Mouse (Mus musculus) forebrain, postnatal 0 days (tissue): Measurements from ENCODE around the gene Lrrc27. TPM values are rescaled to one million over a fixed set of nuclear protein-coding genes. Genes with fewer than 3 reads are reported as not detected.

Experiments
- ATAC-seq: fragments of 200-750 bp; cut with Nextera tagmentation; 2 replicates; pipeline ENCODE4 v1.8.0; 2017; ENCODE audit warnings: mild to moderate bottlenecking, moderate library complexity
- DNase-seq: peaks from one replicate; pipeline ENCODE4 v3.0.0-alpha.2; 2015
- H3K27ac ChIP-seq: fragments of 300-500 bp; sonication (generic); 2 replicates; pipeline ENCODE4 v1.5.1; 2014; ENCODE audit warnings: low read depth, mild to moderate bottlenecking, antibody characterized with exemption, low read length, moderate library complexity, mixed read lengths
- H3K27me3 ChIP-seq: fragments of 300-500 bp; sonication (generic); 2 replicates; pipeline ENCODE4 v1.6.1; 2014; ENCODE audit warnings: mild to moderate bottlenecking, low read length, mixed read lengths; ENCODE audit not compliant: insufficient read depth
- H3K36me3 ChIP-seq: fragments of 300-500 bp; sonication (generic); 2 replicates; pipeline ENCODE4 v1.6.1; 2014; ENCODE audit warnings: mild to moderate bottlenecking, moderate library complexity; ENCODE audit not compliant: insufficient read depth
- H3K4me1 ChIP-seq: fragments of 300-500 bp; sonication (generic); 2 replicates; pipeline ENCODE4 v1.6.1; 2014; ENCODE audit warnings: antibody characterized with exemption; ENCODE audit not compliant: insufficient read depth
- H3K4me2 ChIP-seq: fragments of 300-500 bp; sonication (generic); 2 replicates; pipeline ENCODE4 v1.6.1; 2014; ENCODE audit warnings: low read depth, mild to moderate bottlenecking, moderate library complexity
- H3K4me3 ChIP-seq: fragments of 300-500 bp; sonication (generic); 2 replicates; pipeline ENCODE4 v1.5.1; 2014; ENCODE audit warnings: low read depth, low read length, mixed read lengths
- H3K9ac ChIP-seq: fragments of 300-500 bp; sonication (generic); 2 replicates; pipeline ENCODE4 v1.6.1; 2014; ENCODE audit warnings: mild to moderate bottlenecking
- H3K9me3 ChIP-seq: fragments of 300-500 bp; sonication (generic); 2 replicates; pipeline ENCODE4 v1.6.1; 2016; ENCODE audit warnings: low read length
- CTCF ChIP-seq: sonication (generic); IDR thresholded peaks from 2 replicates; pipeline ENCODE4 v1.5.1; 2016; ENCODE audit warnings: antibody characterized with exemption, control low read depth, low read depth
- WGBS: fragments of 180-500 bp; shearing (Covaris S2); extraction: QIAGEN DNeasy Blood & Tissue Kit; methylation state at CpG from one replicate; pipeline ENCODE4 v1.1.7; 2014; 5-methylcytosine and 5-hydroxymethylcytosine counted together
- polyA plus RNA-seq: library from polyadenylated mRNA; unstranded; fragments of >200 nt; fragmentation: Nextera tagmentation; extraction: Ambion mirVana; gene quantifications from 2 replicates; pipeline ENCODE4 v1.2.1, GENCODE M21; 2015
- total RNA-seq: library from RNA; depleted of rRNA; stranded (reverse); fragments of >200 nt; gene quantifications from 2 replicates; pipeline ENCODE4 v1.2.3, GENCODE M21; 2014

The Lrrc27 gene
- total and polyA plus RNA-seq, 2 experiments from 2014 or later = 5.1 to 8.1 TPM

DNA sequence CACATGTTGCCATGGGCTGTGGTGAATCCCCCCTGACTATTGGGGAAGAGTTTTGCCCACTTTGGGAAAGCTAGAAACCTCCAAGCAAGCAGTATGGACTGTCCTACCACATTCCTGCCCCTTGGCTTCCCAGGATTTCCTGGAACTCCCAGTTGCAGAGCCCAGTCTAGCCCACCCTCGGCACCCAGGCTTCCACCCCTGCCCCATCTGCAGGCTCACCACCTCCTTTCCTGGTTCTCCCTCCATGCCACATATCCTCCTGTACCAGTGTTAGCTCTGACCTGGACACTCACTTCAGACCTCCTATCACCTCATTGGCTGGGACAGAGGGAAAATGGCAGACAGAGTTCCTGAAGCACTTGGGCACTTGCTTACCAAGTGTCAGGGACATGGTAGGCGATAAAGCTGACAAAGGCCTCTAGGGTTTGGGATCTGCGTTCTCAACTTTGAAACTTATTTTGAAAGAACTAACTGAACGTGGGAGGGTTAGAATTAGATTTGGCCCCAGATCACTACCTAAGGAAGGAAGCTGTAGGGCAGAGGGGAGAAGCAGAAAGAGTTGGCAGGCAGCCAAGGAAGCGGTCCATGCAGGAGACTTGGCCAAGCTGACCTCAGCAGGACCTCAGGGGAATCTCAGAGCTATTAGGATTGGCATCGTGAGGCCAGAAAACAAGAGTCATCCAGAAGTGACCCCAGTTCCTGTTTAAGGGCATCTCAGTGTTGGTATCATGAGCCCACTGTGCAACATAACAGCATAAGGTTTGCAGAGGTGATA is 6.0 kb downstream of the Lrrc27 start:
- Histone ChIP-seq H3K36me3 (no peaks in the 10 kb centered on the region), H3K9ac (no peak overlapping the region), H3K4me1 (no peaks in the 10 kb centered on the region), H3K9me3 (no peaks in the 10 kb centered on the region), H3K4me2 (no peak overlapping the region), H3K4me3 (no peak overlapping the region), H3K27ac (no peak overlapping the region), H3K27me3 (no peaks in the 10 kb centered on the region)
- ATAC-seq (no peak), DNase-seq (no peak)
- 82% methylated on average over 6 of the region's 6 CpGs for WGBS
- no peak for TF ChIP-seq CTCF

DNA sequence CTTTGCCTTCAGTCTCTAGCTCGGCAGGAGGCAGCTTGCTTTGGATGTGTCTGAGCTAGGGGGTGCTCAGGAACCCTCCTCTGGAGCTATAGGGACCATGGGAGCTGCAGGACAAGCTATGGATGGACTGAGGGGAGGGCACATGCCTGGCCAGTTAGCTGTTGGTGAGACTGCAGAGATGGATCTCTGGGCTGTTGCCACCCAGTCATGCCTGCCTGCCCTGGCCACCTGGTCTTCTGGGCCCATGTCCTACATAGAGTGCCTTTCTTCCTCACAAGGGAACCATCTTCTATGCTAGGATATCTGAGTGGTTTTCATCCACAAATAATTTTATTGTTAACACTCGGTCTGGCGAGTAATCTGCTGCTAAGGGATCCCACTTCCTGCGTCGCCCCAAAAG is 6.7 kb downstream of the Lrrc27 start:
- Histone ChIP-seq H3K4me3 (no peak overlapping the region), H3K9me3 (no peaks in the 10 kb centered on the region), H3K9ac (no peak overlapping the region), H3K4me1 (no peaks in the 10 kb centered on the region), H3K36me3 (no peaks in the 10 kb centered on the region), H3K4me2 (no peak overlapping the region), H3K27ac (no peak overlapping the region), H3K27me3 (no peaks in the 10 kb centered on the region)
- TF ChIP-seq CTCF = no peak
- 81% methylated on average over 5 of the region's 5 CpGs for WGBS
- DNase-seq = no peak
- no peak for ATAC-seq

DNA sequence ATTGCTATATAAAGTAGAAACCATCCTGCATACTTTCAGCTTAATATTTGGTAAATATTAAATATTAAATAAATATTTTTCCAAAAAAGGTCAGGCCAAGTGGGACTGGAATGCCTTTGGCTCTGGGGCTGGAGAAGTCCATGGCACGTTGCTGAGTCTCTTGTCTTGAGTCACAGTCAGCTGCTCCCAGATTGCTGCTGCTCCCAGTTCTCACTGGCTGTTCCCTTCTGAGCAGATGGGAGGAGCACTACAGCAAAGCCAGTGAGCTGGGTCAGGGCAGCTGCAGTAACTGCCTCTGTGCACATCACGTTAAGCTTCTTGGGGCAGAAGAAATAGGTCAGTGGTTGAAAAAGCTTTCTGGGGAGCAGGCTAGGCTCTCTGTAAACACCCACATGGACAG is 7.5 kb downstream of the Lrrc27 start:
- Histone ChIP-seq H3K27me3 (no peaks in the 10 kb centered on the region), H3K27ac (no peak overlapping the region), H3K36me3 (no peaks in the 10 kb centered on the region), H3K4me2 (no peak overlapping the region), H3K9ac (no peak overlapping the region), H3K9me3 (no peaks in the 10 kb centered on the region), H3K4me3 (no peak overlapping the region), H3K4me1 (no peaks in the 10 kb centered on the region)
- 54% methylated on average over 2 of the region's 2 CpGs for WGBS
- no peak for TF ChIP-seq CTCF
- DNase-seq (no peak), ATAC-seq (no peak)

DNA sequence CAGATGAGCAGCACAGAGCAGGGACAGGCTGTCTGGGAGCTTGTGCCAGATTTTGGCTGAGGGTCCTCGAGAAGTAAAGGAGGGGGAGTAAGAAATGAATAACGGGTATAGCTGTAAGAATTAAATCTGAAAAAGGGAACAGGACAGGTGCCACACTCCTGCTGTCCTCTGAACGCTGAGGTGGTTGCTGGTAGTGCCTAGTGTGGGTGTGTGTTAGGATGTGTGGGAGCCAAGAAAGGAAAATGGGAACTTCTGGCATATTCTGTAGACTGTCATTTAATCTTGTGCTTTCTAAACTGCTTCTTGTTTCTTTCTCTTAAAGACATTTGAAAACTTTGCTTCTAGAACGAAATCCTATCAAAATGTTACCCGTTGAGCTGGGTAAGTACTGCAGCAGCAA is 8.3 kb downstream of the Lrrc27 start:
- Histone ChIP-seq H3K4me1 (no peaks in the 10 kb centered on the region), H3K9ac (no peak overlapping the region), H3K4me2 (no peak overlapping the region), H3K36me3 (no peaks in the 10 kb centered on the region), H3K27me3 (no peaks in the 10 kb centered on the region), H3K9me3 (no peaks in the 10 kb centered on the region), H3K4me3 (no peak overlapping the region), H3K27ac (no peak overlapping the region)
- ATAC-seq (no peak), DNase-seq (no peak)
- no peak for TF ChIP-seq CTCF
- 69% methylated on average over 5 of the region's 5 CpGs for WGBS

DNA sequence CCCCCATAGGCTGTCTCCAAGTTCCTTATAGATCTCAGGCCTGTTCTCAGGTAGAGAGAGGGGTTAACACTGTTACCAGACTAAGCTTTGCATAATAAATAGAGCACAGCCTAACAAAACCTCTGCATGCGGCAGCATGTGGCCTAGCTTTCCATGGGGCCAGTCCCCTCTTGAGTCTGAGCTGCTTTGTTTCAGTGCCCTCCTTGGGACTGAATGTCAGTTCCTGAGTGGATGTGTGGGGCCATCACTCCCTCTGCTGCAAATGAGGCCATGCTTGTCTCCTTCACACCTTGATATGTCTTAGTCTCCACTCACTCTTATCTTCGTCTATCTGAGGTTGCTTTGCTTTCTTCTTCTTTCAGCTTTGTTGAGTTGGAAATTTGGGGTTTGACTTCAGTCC is 9.1 kb downstream of the Lrrc27 start:
- Histone ChIP-seq H3K27me3 (no peaks in the 10 kb centered on the region), H3K9ac (no peak overlapping the region), H3K4me3 (no peak overlapping the region), H3K4me2 (no peak overlapping the region), H3K4me1 (no peaks in the 10 kb centered on the region), H3K9me3 (no peaks in the 10 kb centered on the region), H3K36me3 (no peaks in the 10 kb centered on the region), H3K27ac (no peak overlapping the region)
- 52% methylated on average over 2 of the region's 2 CpGs for WGBS
- ATAC-seq (no peak), DNase-seq (no peak)
- TF ChIP-seq CTCF = no peak

DNA sequence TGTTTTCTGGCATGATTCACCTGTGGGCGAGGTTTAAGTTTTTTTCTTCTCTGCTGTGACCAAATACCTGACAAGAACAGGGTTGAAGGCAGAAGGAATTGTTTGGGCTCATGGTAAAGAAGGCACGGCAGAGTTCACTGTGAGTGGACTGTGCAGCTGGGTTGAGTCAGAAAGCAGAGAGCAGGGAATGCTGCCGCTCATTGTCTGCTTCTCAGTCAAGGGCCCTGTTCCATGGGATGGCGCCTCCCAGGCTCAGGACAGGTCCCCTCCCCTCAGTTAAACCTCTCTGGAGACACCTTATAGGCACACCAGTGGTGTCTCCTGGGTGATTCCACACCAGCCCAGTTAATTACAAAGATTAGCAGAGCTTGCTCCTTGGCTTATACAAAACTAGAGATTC is 9.6 kb downstream of the Lrrc27 start:
- DNase-seq (no peak), ATAC-seq (no peak)
- H3K27me3 ChIP-seq = no peaks in the 10 kb centered on the region
- no peak for TF ChIP-seq CTCF
- no peak overlapping the region for H3K4me3 ChIP-seq
- 78% methylated on average over 4 of the region's 4 CpGs for WGBS
- H3K27ac ChIP-seq = no peak overlapping the region
- no peaks in the 10 kb centered on the region for H3K9me3 ChIP-seq
- H3K4me1 ChIP-seq = no peaks in the 10 kb centered on the region
- no peaks in the 10 kb centered on the region for H3K36me3 ChIP-seq
- no peak overlapping the region for H3K9ac ChIP-seq
- H3K4me2 ChIP-seq = no peak overlapping the region

DNA sequence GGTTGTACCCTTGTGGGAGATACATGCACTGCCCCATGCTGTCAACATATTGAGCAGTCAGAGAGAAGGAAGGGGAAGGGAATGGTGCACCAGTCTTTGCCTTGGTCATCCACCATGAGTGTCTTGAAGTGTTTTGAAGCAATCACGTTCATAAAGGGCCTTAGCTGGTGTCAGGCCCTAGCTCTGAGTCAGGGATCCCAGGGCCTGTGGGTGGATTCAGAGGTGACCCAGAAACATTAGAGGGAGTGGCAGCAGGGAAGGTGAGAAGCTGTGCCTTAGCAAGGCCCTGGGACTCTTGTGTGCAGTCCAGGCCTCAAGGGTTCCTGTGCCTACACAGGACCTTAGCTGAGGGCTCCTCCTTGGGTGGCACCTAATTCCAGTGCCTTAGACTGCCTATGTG is 11.3 kb downstream of the Lrrc27 start:
- no peak overlapping the region for H3K9ac ChIP-seq
- WGBS = 81% methylated on average over 1 of the region's 1 CpGs
- H3K27me3 ChIP-seq = no peaks in the 10 kb centered on the region
- ATAC-seq (no peak), DNase-seq (no peak)
- no peak for TF ChIP-seq CTCF
- H3K36me3 ChIP-seq = no peaks in the 10 kb centered on the region
- H3K4me2 ChIP-seq = no peak overlapping the region
- no peak overlapping the region for H3K4me3 ChIP-seq
- H3K27ac ChIP-seq = no peak overlapping the region
- H3K9me3 ChIP-seq = no peaks in the 10 kb centered on the region
- no peaks in the 10 kb centered on the region for H3K4me1 ChIP-seq
